Mouse (Mus musculus): Measurements from ENCODE around the gene 5730522E02Rik.

Gene 5730522E02Rik

DNA sequence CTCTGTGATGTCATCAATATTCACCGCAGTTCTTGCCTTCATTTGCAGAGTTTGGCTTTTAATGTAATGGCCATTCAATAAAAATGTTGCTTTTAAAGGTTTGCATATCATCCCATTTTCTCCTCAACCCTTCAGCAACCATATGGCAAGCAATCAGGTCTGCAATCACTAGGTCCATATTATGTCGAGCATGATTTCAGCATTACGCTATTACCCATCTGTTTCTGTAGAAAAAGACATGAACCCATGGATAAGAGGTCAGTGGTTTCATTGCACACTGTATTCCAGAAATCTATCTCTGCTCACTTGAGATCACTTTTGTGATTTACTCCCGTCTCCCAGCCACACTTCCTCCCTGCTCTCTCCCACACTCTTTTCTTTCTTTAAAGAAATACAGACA, 213.1 kb downstream of the 5730522E02Rik start:
- WGBS: 70% methylated on average over 4 of the region's 4 CpGs

DNA sequence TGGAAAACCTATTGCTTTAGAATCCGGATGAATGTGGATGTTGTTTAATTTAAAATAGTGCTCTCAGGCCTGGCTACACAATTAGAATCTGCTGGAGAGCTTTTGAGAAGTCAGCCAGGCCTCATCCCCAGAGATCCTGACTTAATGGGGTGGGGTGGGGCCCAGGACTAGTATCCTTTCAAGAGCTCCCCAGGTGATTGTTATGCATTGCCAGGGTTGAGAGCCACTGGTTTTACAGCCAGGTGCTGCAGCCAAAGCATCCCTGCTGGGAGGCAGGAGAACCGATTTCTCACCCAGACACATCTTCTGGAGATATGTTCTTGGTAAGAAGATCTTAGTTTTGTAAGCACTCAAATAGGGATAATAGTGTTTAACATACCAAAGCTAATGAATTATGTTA, 216.4 kb downstream of the 5730522E02Rik start:
- WGBS: 49% methylated on average over 2 of the region's 2 CpGs

- 64% methylated on average over 1 of the region's 1 CpGs for WGBS
Observed at GRCm38 (mm10) chr11:25992216-25992615, 218.3 kb downstream of the 5730522E02Rik start.

GRCm38 (mm10) chr11:25978736-25979276, 231.8 kb downstream of the 5730522E02Rik start:
- 74% methylated on average over 5 of the region's 5 CpGs for WGBS

GRCm38 (mm10) chr11:25941504-25941903, 269.1 kb downstream of the 5730522E02Rik start:
- WGBS: 52% methylated on average over 5 of the region's 5 CpGs

GRCm38 (mm10) chr11:25940716-25941294, 269.8 kb downstream of the 5730522E02Rik start:
- 52% methylated on average over 4 of the region's 4 CpGs for WGBS

DNA sequence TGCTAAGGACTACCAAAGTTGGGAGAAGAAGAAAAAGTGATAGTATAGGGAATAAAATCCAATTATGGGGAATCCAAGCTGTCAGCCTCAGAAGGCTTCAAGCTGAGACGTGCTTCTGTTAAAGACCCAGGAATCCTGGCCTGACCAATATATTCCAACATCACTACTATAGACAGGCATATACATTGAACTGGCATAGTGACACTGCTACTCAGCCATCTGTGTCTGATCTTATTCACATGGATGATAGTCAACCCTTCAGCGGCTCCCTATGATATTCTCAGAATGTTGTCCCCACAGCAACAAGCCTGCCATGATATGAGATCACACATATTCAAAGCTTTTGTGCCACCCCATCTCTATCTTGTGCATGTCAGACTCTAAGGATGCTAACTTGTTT, 284.3 kb downstream of the 5730522E02Rik start:
- WGBS: 54% methylated on average over 2 of the region's 2 CpGs

DNA sequence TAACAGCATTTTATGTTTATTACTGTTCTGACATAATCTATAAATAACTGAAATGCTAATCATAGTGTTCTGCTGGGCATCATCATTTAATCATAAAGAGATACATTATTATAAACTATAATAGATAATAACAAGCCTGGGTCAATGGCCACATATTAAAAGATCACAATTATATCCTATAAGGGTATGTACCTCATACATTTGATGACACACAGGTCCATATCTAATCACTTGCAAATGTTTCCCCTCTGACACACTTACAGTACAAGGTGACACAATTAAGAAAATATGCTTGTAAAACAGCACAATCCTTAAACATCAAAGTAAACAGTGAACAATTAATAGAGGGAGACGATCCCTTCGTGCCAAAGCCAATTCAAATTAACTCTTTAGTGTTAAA, 308.2 kb downstream of the 5730522E02Rik start:
- WGBS: 55% methylated on average over 2 of the region's 2 CpGs

DNA sequence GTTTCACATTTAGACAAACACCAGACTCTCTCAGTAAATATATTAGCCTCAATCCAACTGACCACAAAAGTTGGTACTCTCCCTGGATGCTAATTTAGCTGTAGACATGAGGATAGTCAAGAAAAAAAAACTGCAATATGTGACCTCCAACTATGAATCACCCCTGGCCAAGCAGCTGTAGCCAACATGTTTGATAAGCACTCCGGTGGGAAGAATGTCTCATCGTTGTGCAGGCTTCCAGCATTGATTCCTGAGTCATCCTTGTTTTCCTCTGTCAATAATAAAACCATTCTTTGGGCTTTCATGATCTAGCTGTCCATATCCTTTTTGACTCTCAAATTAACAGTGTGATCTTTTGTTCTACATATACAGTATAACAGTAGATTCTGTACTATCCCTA, 308.9 kb downstream of the 5730522E02Rik start:
- 54% methylated on average over 2 of the region's 2 CpGs for WGBS

- 68% methylated on average over 3 of the region's 3 CpGs for WGBS
Observed at GRCm38 (mm10) chr11:25893906-25894305, 316.7 kb downstream of the 5730522E02Rik start.

GRCm38 (mm10) chr11:25872317-25872716, 338.2 kb downstream of the 5730522E02Rik start:
- 57% methylated on average over 4 of the region's 4 CpGs for WGBS

GRCm38 (mm10) chr11:25866292-25866691, 344.3 kb downstream of the 5730522E02Rik start:
- 77% methylated on average over 2 of the region's 2 CpGs for WGBS

GRCm38 (mm10) chr11:25862686-25863085, 347.9 kb downstream of the 5730522E02Rik start:
- WGBS: 10% methylated on average over 9 of the region's 9 CpGs

DNA sequence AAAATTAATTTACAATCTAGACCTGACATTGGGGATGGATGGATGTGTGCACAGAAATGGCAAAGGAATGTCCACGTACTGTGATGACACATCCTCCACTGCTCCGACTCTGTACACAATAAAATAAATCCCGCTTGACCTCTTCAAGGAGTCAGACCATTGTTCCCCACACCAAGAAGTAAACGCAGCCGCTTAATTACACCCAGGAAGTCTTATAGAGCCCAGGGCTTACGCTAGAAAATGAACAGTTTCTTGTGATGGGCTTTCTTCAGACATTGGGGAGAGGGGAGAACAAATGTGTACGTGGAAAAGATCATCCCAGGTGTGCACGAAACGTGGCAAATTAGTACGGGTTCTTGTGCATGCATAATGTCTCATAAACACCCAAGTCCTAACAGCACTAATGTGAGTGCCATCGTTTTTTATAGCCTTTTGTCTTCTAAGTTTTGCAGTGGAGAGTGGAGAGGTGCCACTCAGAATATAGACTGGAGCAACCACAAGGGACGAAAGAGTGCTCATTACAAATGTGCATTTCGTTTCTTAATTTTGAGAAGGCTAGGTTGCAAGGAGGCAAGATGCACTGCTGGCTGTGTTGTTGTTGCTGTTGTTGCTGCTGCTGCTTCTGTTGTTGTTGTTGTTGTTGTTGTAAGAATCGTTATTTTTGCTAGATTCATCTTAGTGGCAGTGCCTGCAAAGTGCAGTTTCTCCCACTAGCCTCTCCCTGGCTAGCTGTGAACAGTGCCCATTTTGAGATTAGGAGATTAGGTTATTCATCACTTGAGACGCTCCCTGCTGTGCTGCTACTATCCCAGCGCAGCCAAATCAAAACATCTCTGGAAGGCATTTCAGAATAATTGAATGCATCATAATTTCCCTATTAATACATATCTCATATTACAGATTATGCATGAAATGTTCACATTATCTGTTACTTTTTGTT, 353.7 kb downstream of the 5730522E02Rik start:
- WGBS: 36% methylated on average over 16 of the region's 16 CpGs

- WGBS: 25% methylated on average over 9 of the region's 9 CpGs
Observed at GRCm38 (mm10) chr11:25855794-25856193, 354.8 kb downstream of the 5730522E02Rik start.

DNA sequence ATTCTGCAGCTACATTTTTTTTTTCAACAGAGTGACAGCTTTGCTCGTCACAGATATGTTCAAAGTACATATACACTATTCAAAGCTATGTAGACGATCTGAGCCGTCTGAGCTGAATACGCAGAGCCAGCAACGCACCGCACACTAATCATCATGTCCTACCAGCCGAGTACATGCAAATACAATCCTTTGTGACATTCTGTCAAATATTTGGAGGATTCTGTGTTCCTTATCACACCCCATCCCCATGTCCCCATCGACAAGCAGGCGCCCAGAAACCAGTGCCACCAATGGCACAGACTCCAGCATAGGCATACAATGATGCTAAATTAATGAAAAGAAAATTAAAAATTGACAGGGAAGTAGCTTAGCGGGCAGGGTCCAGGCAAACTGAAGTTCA, 356.3 kb downstream of the 5730522E02Rik start:
- 48% methylated on average over 10 of the region's 10 CpGs for WGBS

- WGBS: 54% methylated on average over 5 of the region's 5 CpGs
Observed at GRCm38 (mm10) chr11:25853032-25853431, 357.5 kb downstream of the 5730522E02Rik start.

DNA sequence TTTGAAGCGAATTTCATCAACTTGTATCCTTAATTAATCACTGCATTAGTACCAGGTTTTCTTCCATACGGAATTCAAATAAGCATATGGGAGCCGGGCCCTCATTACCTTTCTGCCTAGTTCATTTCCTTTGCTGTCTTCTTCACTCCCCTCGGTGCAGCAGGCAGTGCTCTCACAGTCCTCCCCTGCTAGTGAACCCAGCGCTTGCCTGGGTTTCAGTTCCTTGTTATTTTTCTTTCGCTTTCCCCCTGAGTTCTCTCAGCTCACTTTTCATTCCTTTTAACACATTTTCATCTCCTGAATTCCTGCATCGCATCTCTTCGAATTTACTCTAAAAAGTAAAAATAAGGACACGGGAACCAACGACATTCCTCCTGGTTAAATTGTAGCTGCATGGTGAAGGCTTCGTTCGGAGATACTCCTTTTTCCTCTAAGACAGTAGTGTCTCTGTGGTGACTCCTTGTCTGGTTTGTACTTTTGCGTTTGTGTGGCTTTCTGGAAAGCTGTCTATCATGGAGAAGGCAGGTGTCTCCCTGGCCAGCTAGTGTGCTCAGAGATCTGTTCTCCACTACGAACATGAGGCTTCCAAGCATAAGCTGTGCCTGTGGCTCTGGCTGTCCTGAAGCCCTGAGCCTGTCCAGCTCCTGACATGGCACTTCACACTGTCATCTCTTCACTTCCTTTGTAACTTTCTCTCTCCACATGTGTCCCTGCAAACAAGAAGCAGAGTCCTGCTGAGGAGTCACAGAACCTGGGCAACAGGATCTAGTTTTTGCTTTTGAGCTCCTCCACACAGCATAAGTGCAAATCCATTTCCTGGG, 361.5 kb downstream of the 5730522E02Rik start:
- 36% methylated on average over 14 of the region's 14 CpGs for WGBS

DNA sequence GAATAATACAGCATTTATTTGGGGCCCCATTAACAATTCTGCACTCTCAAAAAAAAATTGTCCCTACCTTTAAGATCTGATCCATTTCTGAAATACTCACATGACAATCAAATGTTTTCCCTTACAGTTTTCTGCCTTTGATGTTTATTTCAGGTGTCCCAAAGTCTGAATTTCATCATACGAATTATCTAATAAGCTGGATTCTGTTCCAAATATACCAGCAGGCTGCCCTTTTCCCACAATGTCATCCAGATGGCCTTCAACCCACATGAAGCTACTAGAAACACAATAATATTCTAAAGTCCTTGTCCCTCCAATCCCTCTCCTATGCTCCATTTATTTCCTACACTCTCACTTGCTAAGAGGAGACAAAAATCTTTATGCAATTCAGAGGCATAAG, 372.1 kb downstream of the 5730522E02Rik start:
- 88% methylated on average over 1 of the region's 1 CpGs for WGBS

DNA sequence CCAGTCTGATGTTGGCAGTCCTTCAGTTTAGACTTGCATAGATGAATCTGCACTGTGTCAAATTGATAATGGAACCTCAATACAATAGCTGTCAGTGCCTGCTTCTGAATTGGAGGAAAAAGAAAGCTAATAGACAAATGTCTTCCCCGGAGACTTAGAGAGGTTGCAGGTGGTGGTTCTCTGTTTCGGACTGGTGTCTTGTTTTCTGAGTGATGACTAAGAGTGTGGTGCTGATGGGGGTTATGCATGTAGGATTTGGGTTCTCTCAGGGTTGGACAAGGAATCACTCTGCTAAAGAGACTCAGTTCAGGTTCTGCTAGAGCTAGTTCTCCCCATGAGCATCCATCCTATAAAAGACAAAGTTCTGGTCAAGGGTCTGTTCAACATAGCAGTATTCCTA, 397.1 kb downstream of the 5730522E02Rik start:
- 91% methylated on average over 2 of the region's 2 CpGs for WGBS

- 78% methylated on average over 1 of the region's 1 CpGs for WGBS
Observed at GRCm38 (mm10) chr11:25787691-25788090, 422.9 kb downstream of the 5730522E02Rik start.

GRCm38 (mm10) chr11:25772231-25772630, 438.3 kb downstream of the 5730522E02Rik start:
- WGBS: 64% methylated on average over 1 of the region's 1 CpGs
